8 mouse cellular contexts compared by ENCODE assay signal in genomic region chr2:132284492-132285139, GRCm38 (mm10). TPM values are rescaled to one million over a fixed set of nuclear protein-coding genes. Genes with fewer than 3 reads are reported as not detected.
A peak's percentile ranks its signal among the peaks of the same experiment; 100 is the strongest.
DNase-seq lines count a peak whose midpoint lies in the region; ATAC-seq and TF ChIP-seq lines count a peak whose summit lies in the region.

No protein-coding gene starts in this region.

- H3K27ac ChIP-seq in layer of hippocampus, adult 2 months: peak overlapping the region; percentile 72
- 0 out of 2 replicates have a peak overlapping the region, but pooled peaks have one; percentile 0 for H3K27ac ChIP-seq in forebrain, embryonic 13.5 days
- H3K27ac ChIP-seq in hindbrain, embryonic 14.5 days: peak overlapping the region; percentile 52; the same call in 1 of the 2 replicates
- peak overlapping the region; percentile 70 for H3K27ac ChIP-seq in liver, embryonic 12.5 days

- peaks cover 6% of the 10 kb centered on the region; the same call in 1 of the 2 replicates for H3K36me3 ChIP-seq in forebrain, embryonic 13.5 days (ENCODE audit: poor library complexity, severe bottlenecking)
- H3K36me3 ChIP-seq in hindbrain, embryonic 14.5 days (replicated peaks; ENCODE audit: control insufficient read depth, insufficient read depth): peaks cover 11% of the 10 kb centered on the region; the same call in 1 of the 2 replicates
- H3K36me3 ChIP-seq in liver, embryonic 12.5 days: peaks cover 8% of the 10 kb centered on the region; the same call in 1 of the 2 replicates

- H3K4me2 ChIP-seq in forebrain, embryonic 13.5 days: no peak overlapping the region
- H3K4me2 ChIP-seq in hindbrain, embryonic 14.5 days (replicated peaks): no peak overlapping the region
- peak overlapping the region; percentile 16; the same call in 1 of the 2 replicates for H3K4me2 ChIP-seq in liver, embryonic 12.5 days

- 0 out of 2 replicates have a peak, but pooled peaks cover 8% of the 10 kb centered on the region for H3K9me3 ChIP-seq in forebrain, embryonic 13.5 days (replicated peaks)
- H3K9me3 ChIP-seq in hindbrain, embryonic 14.5 days (ENCODE audit: control insufficient read depth, low read length): peaks cover 9% of the 10 kb centered on the region; the same call in 1 of the 2 replicates
- H3K9me3 ChIP-seq in liver, embryonic 12.5 days (replicated peaks): no peaks in the 10 kb centered on the region

- H3K4me3 ChIP-seq in layer of hippocampus, adult 2 months: no peak overlapping the region
- H3K4me3 ChIP-seq in forebrain, embryonic 13.5 days: no peak overlapping the region
- H3K4me3 ChIP-seq in hindbrain, embryonic 14.5 days (replicated peaks; ENCODE audit: low read length): no peak overlapping the region
- H3K4me3 ChIP-seq in liver, embryonic 12.5 days: no peak overlapping the region

- DNase-seq in layer of hippocampus, adult 2 months (ENCODE audit: low spot score in 2 of 2): no peak
- DNase-seq in layer of hippocampus, postnatal 36 days: no peak
- DNase-seq in hindbrain, embryonic 14.5 days (ENCODE audit: low spot score): no peak
- no peak for DNase-seq in urinary bladder, adult 2 months (ENCODE audit: low spot score)
- no peak for DNase-seq in ovary, postnatal 14 days (ENCODE audit: low spot score)
- no peak for DNase-seq in layer of hippocampus, postnatal 25 days (ENCODE audit: extremely low spot score in 1 of 2, low spot score in 1 of 2)

- no peak for TF ChIP-seq CTCF in layer of hippocampus, adult 2 months (conservative IDR thresholded peaks at IDR 0.05)

- 87% methylated on average over 12 of the region's 12 CpGs for WGBS in forebrain, embryonic 13.5 days
- WGBS in hindbrain, embryonic 14.5 days: 87% methylated on average over 12 of the region's 12 CpGs
- 45% methylated on average over 12 of the region's 12 CpGs for WGBS in liver, embryonic 12.5 days (ENCODE audit: insufficient replicate concordance)

- no peak for ATAC-seq in forebrain, embryonic 13.5 days
- peak; percentile 15; the same call in 1 of the 2 replicates for ATAC-seq in hindbrain, embryonic 14.5 days (ENCODE audit: low FRiP score)
- ATAC-seq in liver, embryonic 12.5 days: peak; percentile 59; the same call in 1 of the 2 replicates

- H3K9ac ChIP-seq in forebrain, embryonic 13.5 days: no peak overlapping the region
- H3K9ac ChIP-seq in hindbrain, embryonic 14.5 days: no peak overlapping the region
- no peak overlapping the region for H3K9ac ChIP-seq in liver, embryonic 12.5 days

- H3K4me1 ChIP-seq in forebrain, embryonic 13.5 days: peaks cover 34% of the 10 kb centered on the region
- H3K4me1 ChIP-seq in hindbrain, embryonic 14.5 days (replicated peaks; ENCODE audit: control insufficient read depth, insufficient read depth, low read length): peaks cover 31% of the 10 kb centered on the region
- H3K4me1 ChIP-seq in liver, embryonic 12.5 days: peaks cover 47% of the 10 kb centered on the region

- no peaks in the 10 kb centered on the region for H3K27me3 ChIP-seq in forebrain, embryonic 13.5 days
- no peaks in the 10 kb centered on the region for H3K27me3 ChIP-seq in hindbrain, embryonic 14.5 days (ENCODE audit: control insufficient read depth, insufficient read depth, low read length)
- no peaks in the 10 kb centered on the region for H3K27me3 ChIP-seq in liver, embryonic 12.5 days (replicated peaks)

RNA-seq across cellular contexts. Expression of gene Cds2, which starts 21.7 kb away (rescaled TPM):
- 100 to 1,000 TPM; 257 to 258 TPM for total RNA-seq in layer of hippocampus, adult 2 months (2021)
- 100 to 1,000 TPM; 255 to 262 TPM for total RNA-seq in layer of hippocampus, postnatal 36 days (2021)
- 19.2 and 21.7 TPM in 2 replicates for polyA plus RNA-seq in forebrain, embryonic 13.5 days (2015; fragmentation: Nextera tagmentation; extraction: Ambion mirVana)
- 57.2 and 59.9 TPM in 2 replicates for polyA plus RNA-seq in hindbrain, embryonic 14.5 days (2014; fragmentation: Nextera tagmentation; extraction: Ambion mirVana)
- 13.7 and 15.4 TPM in 2 replicates for polyA plus RNA-seq in liver, embryonic 12.5 days (2016; fragmentation: Nextera tagmentation; extraction: Ambion mirVana)
- polyA plus RNA-seq in urinary bladder, adult 2 months (2012; rRNA removed): 38.4 and 52.2 TPM in 2 replicates
- total RNA-seq in layer of hippocampus, postnatal 25 days (2021): 100 to 1,000 TPM; 228 to 237 TPM

RNA-seq across cellular contexts. Expression of gene Pcna, which starts 31.5 kb away (rescaled TPM):
- 10 to 100 TPM; 47.2 to 51.9 TPM for total RNA-seq in layer of hippocampus, adult 2 months (2021)
- total RNA-seq in layer of hippocampus, postnatal 36 days (2021): 10 to 100 TPM; 47.3 to 52.9 TPM
- 322 and 326 TPM in 2 replicates for polyA plus RNA-seq in forebrain, embryonic 13.5 days (2015; fragmentation: Nextera tagmentation; extraction: Ambion mirVana)
- 111 and 120 TPM in 2 replicates for polyA plus RNA-seq in hindbrain, embryonic 14.5 days (2014; fragmentation: Nextera tagmentation; extraction: Ambion mirVana)
- polyA plus RNA-seq in liver, embryonic 12.5 days (2016; fragmentation: Nextera tagmentation; extraction: Ambion mirVana): 353 and 360 TPM in 2 replicates
- 73.2 and 96.5 TPM in 2 replicates for polyA plus RNA-seq in urinary bladder, adult 2 months (2012; rRNA removed)
- 10 to 100 TPM; 47.4 to 50.8 TPM for total RNA-seq in layer of hippocampus, postnatal 25 days (2021)

RNA-seq across cellular contexts. Expression of gene Tmem230, which starts 37.0 kb away (rescaled TPM):
- total RNA-seq in layer of hippocampus, adult 2 months (2021): 10 to 100 TPM; 30.3 to 32.9 TPM
- total RNA-seq in layer of hippocampus, postnatal 36 days (2021): 10 to 100 TPM; 31.7 to 32.2 TPM
- 48.4 and 48.9 TPM in 2 replicates for polyA plus RNA-seq in forebrain, embryonic 13.5 days (2015; fragmentation: Nextera tagmentation; extraction: Ambion mirVana)
- polyA plus RNA-seq in hindbrain, embryonic 14.5 days (2014; fragmentation: Nextera tagmentation; extraction: Ambion mirVana): 47.1 and 48.8 TPM in 2 replicates
- 24.4 and 25.7 TPM in 2 replicates for polyA plus RNA-seq in liver, embryonic 12.5 days (2016; fragmentation: Nextera tagmentation; extraction: Ambion mirVana)
- 44.1 and 48.0 TPM in 2 replicates for polyA plus RNA-seq in urinary bladder, adult 2 months (2012; rRNA removed)
- 10 to 100 TPM; 27.4 to 29.6 TPM for total RNA-seq in layer of hippocampus, postnatal 25 days (2021)

Comparison
In these comparisons a context has a peak if more than half of its experiments do, and no peak if none do; other contexts are left out.
1. H3K27ac ChIP-seq: peak in every context shown above with its lines; median percentile 72 in layer of hippocampus, adult 2 months; 70 in liver, embryonic 12.5 days; 52 in hindbrain, embryonic 14.5 days; 0 in forebrain, embryonic 13.5 days.